Mouse (Mus musculus): Measurements from ENCODE around the gene Oasl2. TPM values are rescaled to one million over a fixed set of nuclear protein-coding genes. Genes with fewer than 3 reads are reported as not detected.
"Not testable (repeated sequence)": the region's sequence is repeated elsewhere in the genome, so short reads cannot be mapped to it uniquely, and the experiment has no call there.

Oasl2 gene
- polyA plus RNA-seq, 1 experiment from 2014 or later: 2.0 TPM

GRCm38 (mm10) chr5:114882319-114882718 lies 14.4 kb upstream of the Oasl2 start:
- not testable (repeated sequence) for ATAC-seq (ENCODE audit: low FRiP score, low read depth); H3K27me3 ChIP-seq; H3K9me3 ChIP-seq; H3K4me1 ChIP-seq; H3K27ac ChIP-seq (replicated peaks); H3K4me3 ChIP-seq; H3K4me2 ChIP-seq (replicated peaks); H3K36me3 ChIP-seq; H3K9ac ChIP-seq (replicated peaks)
- WGBS: 88% methylated on average over 6 of the region's 7 CpGs

GRCm38 (mm10) chr5:114883022-114883421 lies 13.7 kb upstream of the Oasl2 start:
- 0 out of 2 replicates have a peak, but pooled peaks cover 3% of the 10 kb centered on the region for H3K27me3 ChIP-seq
- ATAC-seq (ENCODE audit: low FRiP score, low read depth): no peak
- no peaks in the 10 kb centered on the region for H3K36me3 ChIP-seq
- 97% methylated on average over 11 of the region's 11 CpGs for WGBS
- no peak overlapping the region for H3K9ac ChIP-seq (replicated peaks)
- H3K9me3 ChIP-seq: no peaks in the 10 kb centered on the region
- no peak overlapping the region for H3K4me3 ChIP-seq
- H3K4me2 ChIP-seq (replicated peaks): no peak overlapping the region
- peaks cover 3% of the 10 kb centered on the region; the same call in 1 of the 2 replicates for H3K4me1 ChIP-seq
- H3K27ac ChIP-seq (replicated peaks): no peak overlapping the region

- Histone ChIP-seq H3K4me3 (no peak overlapping the region), H3K4me2 (replicated peaks) (no peak overlapping the region), H3K9me3 (no peaks in the 10 kb centered on the region), H3K36me3 (no peaks in the 10 kb centered on the region), H3K27ac (replicated peaks) (no peak overlapping the region), H3K27me3 (no peaks in the 10 kb centered on the region), H3K9ac (replicated peaks) (no peak overlapping the region), H3K4me1 (no peaks in the 10 kb centered on the region)
- ATAC-seq (ENCODE audit: low FRiP score, low read depth): no peak
- 91% methylated on average over 6 of the region's 6 CpGs for WGBS
These were observed 9.9 kb upstream of the Oasl2 start for GRCm38 (mm10) chr5:114886801-114887200.

DNA sequence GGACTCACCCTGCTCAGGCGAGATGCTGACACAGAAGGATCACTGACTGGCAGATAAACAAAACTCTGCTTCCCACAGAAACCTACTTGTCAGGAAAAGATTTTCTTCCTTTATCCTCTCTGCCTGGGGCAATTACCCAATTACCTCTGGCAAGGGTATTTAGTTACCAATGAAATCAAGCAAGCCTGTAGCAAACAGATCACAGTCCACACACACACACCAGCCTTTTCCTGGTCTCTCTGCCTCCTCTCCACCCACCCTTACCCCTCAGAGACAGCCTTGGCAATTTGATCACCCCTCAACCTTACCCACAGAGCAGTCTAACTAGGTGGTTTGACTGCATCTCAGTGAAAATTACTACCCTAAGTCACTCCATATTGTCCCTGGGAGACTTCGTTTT lies 7.7 kb upstream of the Oasl2 start:
- no peaks in the 10 kb centered on the region for H3K9me3 ChIP-seq
- no peak overlapping the region for H3K27ac ChIP-seq (replicated peaks)
- H3K9ac ChIP-seq (replicated peaks): no peak overlapping the region
- no peak overlapping the region for H3K4me3 ChIP-seq
- no peaks in the 10 kb centered on the region for H3K27me3 ChIP-seq
- no peak for ATAC-seq (ENCODE audit: low FRiP score, low read depth)
- no peak overlapping the region for H3K4me2 ChIP-seq (replicated peaks)
- WGBS: 94% methylated on average over 2 of the region's 2 CpGs
- H3K4me1 ChIP-seq: no peaks in the 10 kb centered on the region
- no peaks in the 10 kb centered on the region for H3K36me3 ChIP-seq

GRCm38 (mm10) chr5:114895542-114895941 lies 1.2 kb upstream of the Oasl2 start:
- Histone ChIP-seq H3K36me3 (no peaks in the 10 kb centered on the region), H3K27me3 (no peaks in the 10 kb centered on the region), H3K4me2 (replicated peaks) (no peak overlapping the region), H3K9me3 (no peaks in the 10 kb centered on the region), H3K4me3 (no peak overlapping the region), H3K9ac (replicated peaks) (no peak overlapping the region), H3K4me1 (peaks cover 6% of the 10 kb centered on the region), H3K27ac (replicated peaks) (no peak overlapping the region)
- no peak for ATAC-seq (ENCODE audit: low FRiP score, low read depth)
- 86% methylated on average over 4 of the region's 4 CpGs for WGBS

DNA sequence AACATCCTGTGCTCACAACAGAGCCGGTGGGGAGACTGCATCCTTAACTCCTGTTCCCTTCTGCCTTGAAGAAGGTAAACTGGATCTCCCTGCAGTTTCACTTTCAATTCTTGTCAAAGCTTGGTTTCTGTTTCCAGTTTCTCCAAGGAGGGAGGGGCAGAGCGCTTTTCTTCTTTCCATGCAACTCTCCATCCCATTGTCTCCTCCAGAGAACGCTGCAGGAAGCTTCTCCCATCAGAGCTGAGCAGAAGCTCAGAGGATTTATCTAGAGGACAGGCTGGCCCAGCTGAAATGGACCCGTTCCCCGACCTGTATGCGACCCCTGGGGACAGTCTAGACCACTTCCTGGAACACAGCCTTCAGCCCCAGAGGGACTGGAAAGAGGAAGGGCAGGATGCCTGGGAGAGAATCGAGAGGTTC lies 648 bp downstream of the Oasl2 start:
- Histone ChIP-seq H3K27me3 (no peaks in the 10 kb centered on the region), H3K4me1 (peaks cover 6% of the 10 kb centered on the region), H3K4me2 (replicated peaks) (no peak overlapping the region), H3K4me3 (no peak overlapping the region), H3K9ac (replicated peaks) (no peak overlapping the region), H3K27ac (replicated peaks) (no peak overlapping the region), H3K9me3 (no peaks in the 10 kb centered on the region), H3K36me3 (no peaks in the 10 kb centered on the region)
- WGBS: 14% methylated on average over 7 of the region's 7 CpGs
- no peak for ATAC-seq (ENCODE audit: low FRiP score, low read depth)

DNA sequence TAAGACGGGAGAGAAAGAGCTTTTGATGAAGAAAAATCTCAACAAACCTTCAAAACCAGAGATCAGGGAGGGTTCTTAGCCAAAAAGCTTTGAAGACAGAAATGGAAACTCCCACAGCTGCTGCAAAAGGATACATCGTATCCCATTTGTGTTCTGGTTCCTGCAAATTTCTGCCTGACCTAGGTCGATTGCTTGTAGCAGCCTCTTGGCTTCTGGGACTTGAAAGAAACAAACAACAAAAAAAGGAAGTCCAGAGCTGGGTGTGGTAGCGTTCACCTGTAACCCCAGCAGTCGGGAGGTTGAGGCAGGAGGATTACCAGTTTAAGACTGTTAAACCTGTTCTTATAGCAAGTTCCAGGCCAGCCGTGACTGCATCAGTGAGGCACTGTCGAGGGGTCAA lies 2.1 kb downstream of the Oasl2 start:
- no peak for ATAC-seq (ENCODE audit: low FRiP score, low read depth)
- peaks cover 6% of the 10 kb centered on the region for H3K4me1 ChIP-seq
- no peak overlapping the region for H3K4me3 ChIP-seq
- no peaks in the 10 kb centered on the region for H3K9me3 ChIP-seq
- H3K27me3 ChIP-seq: no peaks in the 10 kb centered on the region
- H3K36me3 ChIP-seq: no peaks in the 10 kb centered on the region
- WGBS: 87% methylated on average over 7 of the region's 7 CpGs
- no peak overlapping the region for H3K9ac ChIP-seq (replicated peaks)
- H3K4me2 ChIP-seq (replicated peaks): no peak overlapping the region
- no peak overlapping the region for H3K27ac ChIP-seq (replicated peaks)

GRCm38 (mm10) chr5:114902413-114902812 lies 5.7 kb downstream of the Oasl2 start:
- H3K9ac ChIP-seq (replicated peaks): no peak overlapping the region
- H3K9me3 ChIP-seq: no peaks in the 10 kb centered on the region
- peaks cover 4% of the 10 kb centered on the region; the same call in 1 of the 2 replicates for H3K4me1 ChIP-seq
- no peak overlapping the region for H3K27ac ChIP-seq (replicated peaks)
- H3K36me3 ChIP-seq: no peaks in the 10 kb centered on the region
- WGBS: 22% methylated on average over 1 of the region's 1 CpGs
- no peak for ATAC-seq (ENCODE audit: low FRiP score, low read depth)
- H3K4me2 ChIP-seq (replicated peaks): no peak overlapping the region
- no peak overlapping the region for H3K4me3 ChIP-seq
- H3K27me3 ChIP-seq: no peaks in the 10 kb centered on the region

DNA sequence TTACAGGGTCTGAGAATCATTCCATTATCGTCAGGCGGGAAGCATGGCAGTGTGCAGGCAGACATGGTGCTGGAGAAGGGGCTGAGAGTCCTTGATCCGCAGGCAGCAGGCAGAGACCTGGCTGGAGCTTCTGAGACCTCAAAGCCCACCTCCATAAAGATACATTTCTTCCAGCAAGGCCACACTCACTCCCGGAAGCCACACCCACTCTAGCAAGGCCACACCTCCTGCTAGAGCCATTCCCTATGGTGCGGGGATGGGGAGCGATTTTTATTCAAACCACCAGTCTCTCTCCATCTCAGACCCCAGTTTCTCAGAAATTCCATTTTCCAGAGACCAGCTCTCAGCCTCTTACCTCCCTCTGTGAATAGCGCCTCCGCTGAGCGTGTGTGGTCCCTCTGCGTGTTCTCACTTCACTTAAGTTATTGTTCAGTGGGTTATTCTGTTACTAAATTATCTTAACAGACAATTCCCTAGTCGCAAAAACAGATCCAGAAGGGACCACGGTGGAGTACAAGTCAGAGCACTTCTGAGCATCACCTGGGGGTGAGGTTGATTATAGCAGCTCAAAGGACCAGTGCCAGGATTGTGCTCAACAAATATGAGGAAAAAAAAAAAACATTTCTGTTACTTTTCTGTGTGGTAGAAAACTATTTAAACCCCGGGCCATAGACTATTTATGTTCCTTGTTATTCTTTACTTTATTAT lies 12.0 kb downstream of the Oasl2 start:
- H3K36me3 ChIP-seq: no peaks in the 10 kb centered on the region
- no peak overlapping the region for H3K4me3 ChIP-seq
- H3K27me3 ChIP-seq: no peaks in the 10 kb centered on the region
- no peak overlapping the region for H3K9ac ChIP-seq (replicated peaks)
- no peak overlapping the region for H3K4me2 ChIP-seq (replicated peaks)
- no peaks in the 10 kb centered on the region for H3K9me3 ChIP-seq
- 49% methylated on average over 13 of the region's 13 CpGs for WGBS
- 0 out of 2 replicates have a peak, but pooled peaks cover 3% of the 10 kb centered on the region for H3K4me1 ChIP-seq
- no peak for ATAC-seq (ENCODE audit: low FRiP score, low read depth)
- no peak overlapping the region for H3K27ac ChIP-seq (replicated peaks)

DNA sequence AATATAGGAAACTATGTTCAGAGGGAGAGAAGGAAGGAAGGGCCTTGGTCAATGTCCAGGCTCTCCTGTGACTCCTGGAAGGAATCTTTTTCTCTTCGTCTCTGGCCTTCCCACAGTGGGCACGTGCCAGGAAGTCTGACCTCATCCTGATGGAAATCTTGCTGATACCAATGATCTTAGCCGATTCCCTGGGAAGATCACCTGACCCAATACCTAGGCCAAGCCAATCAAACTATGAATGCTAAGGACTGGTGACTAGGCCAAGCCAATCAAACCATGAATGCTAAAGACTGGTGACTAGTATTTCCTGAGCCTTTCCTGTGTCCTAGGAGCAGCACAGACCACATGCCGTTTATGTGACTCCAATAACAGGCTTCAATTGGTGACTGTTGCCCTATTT lies 16.9 kb downstream of the Oasl2 start:
- whole genome bisulfite sequencing: 76% methylated on average over 4 of the region's 4 CpGs

DNA sequence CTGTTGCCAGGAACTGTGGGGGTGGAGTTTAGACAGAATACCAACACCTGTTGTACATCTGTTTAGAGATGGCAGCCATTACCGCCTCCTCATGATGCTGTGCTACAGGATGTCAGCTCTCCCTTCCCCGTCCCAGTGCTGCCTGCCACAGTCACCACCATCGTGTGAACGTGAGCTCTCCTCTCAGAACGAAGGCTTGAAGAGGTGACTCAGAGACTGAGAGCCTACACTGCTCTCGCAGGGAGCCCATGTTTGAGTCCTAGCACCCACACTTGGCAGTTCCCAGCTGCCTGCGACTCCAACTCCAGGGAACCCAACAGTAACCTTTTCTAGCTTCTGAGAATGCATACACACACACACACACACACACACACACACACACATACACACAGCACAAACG lies 18.1 kb downstream of the Oasl2 start:
- Histone ChIP-seq H3K4me3 (no peak overlapping the region), H3K4me2 (replicated peaks) (no peak overlapping the region), H3K4me1 (no peaks in the 10 kb centered on the region), H3K27me3 (0 out of 2 replicates have a peak, but pooled peaks cover 4% of the 10 kb centered on the region), H3K9me3 (no peaks in the 10 kb centered on the region), H3K27ac (replicated peaks) (no peak overlapping the region), H3K36me3 (no peaks in the 10 kb centered on the region), H3K9ac (replicated peaks) (no peak overlapping the region)
- 85% methylated on average over 8 of the region's 8 CpGs for WGBS
- ATAC-seq (ENCODE audit: low FRiP score, low read depth): no peak

More for the DNA sequence above, 16.9 kb downstream of the Oasl2 start:
- H3K9ac ChIP-seq (replicated peaks): no peak overlapping the region
- no peak overlapping the region for H3K4me2 ChIP-seq (replicated peaks)
- H3K4me1 ChIP-seq: no peaks in the 10 kb centered on the region
- H3K9me3 ChIP-seq: no peaks in the 10 kb centered on the region
- 0 out of 2 replicates have a peak, but pooled peaks cover 4% of the 10 kb centered on the region for H3K27me3 ChIP-seq
- H3K4me3 ChIP-seq: no peak overlapping the region
- H3K36me3 ChIP-seq: no peaks in the 10 kb centered on the region
- H3K27ac ChIP-seq (replicated peaks): no peak overlapping the region
- no peak for ATAC-seq (ENCODE audit: low FRiP score, low read depth)

DNA sequence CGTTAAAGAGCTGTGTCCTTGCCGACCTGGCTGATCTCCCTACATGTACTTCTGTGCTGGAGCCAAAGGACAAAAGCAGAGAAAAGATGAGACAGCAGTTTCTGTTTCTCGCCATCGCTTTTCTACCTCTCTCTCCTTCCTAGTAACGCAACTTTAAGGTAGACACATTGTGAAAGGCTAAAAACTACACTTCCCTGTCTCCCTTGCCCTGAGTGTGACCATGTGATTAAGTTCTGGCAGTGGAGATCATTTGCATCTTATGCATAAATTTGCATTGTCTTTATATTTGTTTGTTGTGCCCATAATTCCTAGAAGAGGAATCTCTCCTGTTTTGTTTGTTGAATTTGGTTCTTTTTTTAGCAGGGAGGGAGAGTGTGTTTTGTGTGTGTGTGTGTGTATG lies 19.1 kb downstream of the Oasl2 start:
- Histone ChIP-seq H3K9me3 (no peaks in the 10 kb centered on the region), H3K27ac (replicated peaks) (no peak overlapping the region), H3K27me3 (0 out of 2 replicates have a peak, but pooled peaks cover 4% of the 10 kb centered on the region), H3K9ac (replicated peaks) (no peak overlapping the region), H3K4me3 (no peak overlapping the region), H3K36me3 (no peaks in the 10 kb centered on the region), H3K4me2 (replicated peaks) (no peak overlapping the region), H3K4me1 (no peaks in the 10 kb centered on the region)
- no peak for ATAC-seq (ENCODE audit: low FRiP score, low read depth)
- 83% methylated on average over 5 of the region's 5 CpGs for WGBS

DNA sequence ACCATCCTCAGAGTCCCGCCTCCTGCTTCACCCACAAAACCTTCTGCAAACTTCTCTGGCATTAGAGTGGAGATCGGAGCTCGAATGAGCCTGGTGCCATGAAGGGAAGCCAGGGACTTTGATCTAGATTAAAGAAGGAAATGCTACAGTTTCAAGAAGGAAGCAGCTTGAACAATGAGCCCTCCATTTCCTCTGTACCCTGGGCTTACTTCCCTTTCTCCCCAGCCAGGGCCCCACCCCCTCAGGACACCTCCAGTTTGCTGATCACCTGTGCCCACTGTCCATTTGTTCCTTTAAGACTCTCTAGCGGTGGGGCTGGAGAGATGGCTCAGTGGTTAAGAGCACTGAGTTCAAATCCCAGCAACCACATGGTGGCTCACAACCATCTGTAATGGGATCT lies 20.0 kb downstream of the Oasl2 start:
- no peak overlapping the region for H3K4me2 ChIP-seq (replicated peaks)
- no peak overlapping the region for H3K9ac ChIP-seq (replicated peaks)
- no peaks in the 10 kb centered on the region for H3K9me3 ChIP-seq
- 0 out of 2 replicates have a peak, but pooled peaks cover 4% of the 10 kb centered on the region for H3K27me3 ChIP-seq
- H3K4me1 ChIP-seq: no peaks in the 10 kb centered on the region
- H3K27ac ChIP-seq (replicated peaks): no peak overlapping the region
- H3K4me3 ChIP-seq: no peak overlapping the region
- 87% methylated on average over 4 of the region's 4 CpGs for WGBS
- H3K36me3 ChIP-seq: no peaks in the 10 kb centered on the region
- no peak for ATAC-seq (ENCODE audit: low FRiP score, low read depth)
